Mouse (Mus musculus) telencephalon, adult 2 months (tissue): ENCODE data around the gene Vangl2.
"Not testable (repeated sequence)": the region's sequence is repeated elsewhere in the genome, so short reads cannot be mapped to it uniquely, and the experiment has no call there.

Experiments
- DNase-seq: peaks from one replicate; pipeline ENCODE4 v3.0.0-alpha.2; 2011; ENCODE audit warnings: low read depth, low spot score

The Vangl2 gene

GRCm38 (mm10) chr1:172007761-172008160 is 20.5 kb downstream of the Vangl2 start:
- no peak for DNase-seq

DNA sequence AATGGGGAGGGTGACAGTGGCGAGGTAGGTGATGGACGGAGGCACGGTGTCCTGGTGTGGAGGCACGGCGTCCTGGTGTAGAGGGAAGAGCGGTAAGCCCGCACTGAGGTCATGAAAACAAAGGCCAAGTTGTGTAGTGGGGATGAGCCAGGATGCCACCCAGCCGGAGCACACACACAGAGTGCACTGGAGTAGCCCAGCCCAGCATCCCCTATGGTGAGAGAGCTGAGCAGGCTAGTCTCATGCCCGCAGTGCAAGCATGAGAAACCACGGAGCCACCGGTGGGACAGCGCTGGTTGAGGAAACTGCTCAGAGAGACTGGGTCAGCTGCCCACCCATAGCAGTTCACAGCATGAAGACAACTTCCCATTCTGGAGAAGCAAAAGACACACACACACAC is 26.6 kb downstream of the Vangl2 start:
- DNase-seq, result no peak

- no peak for DNase-seq
Measured at GRCm38 (mm10) chr1:172000641-172001040, 27.6 kb downstream of the Vangl2 start.

GRCm38 (mm10) chr1:171998820-171999597 is 29.2 kb downstream of the Vangl2 start:
- no peak for DNase-seq

- DNase-seq, result no peak
Measured at GRCm38 (mm10) chr1:171996701-171997100, 31.5 kb downstream of the Vangl2 start.

DNA sequence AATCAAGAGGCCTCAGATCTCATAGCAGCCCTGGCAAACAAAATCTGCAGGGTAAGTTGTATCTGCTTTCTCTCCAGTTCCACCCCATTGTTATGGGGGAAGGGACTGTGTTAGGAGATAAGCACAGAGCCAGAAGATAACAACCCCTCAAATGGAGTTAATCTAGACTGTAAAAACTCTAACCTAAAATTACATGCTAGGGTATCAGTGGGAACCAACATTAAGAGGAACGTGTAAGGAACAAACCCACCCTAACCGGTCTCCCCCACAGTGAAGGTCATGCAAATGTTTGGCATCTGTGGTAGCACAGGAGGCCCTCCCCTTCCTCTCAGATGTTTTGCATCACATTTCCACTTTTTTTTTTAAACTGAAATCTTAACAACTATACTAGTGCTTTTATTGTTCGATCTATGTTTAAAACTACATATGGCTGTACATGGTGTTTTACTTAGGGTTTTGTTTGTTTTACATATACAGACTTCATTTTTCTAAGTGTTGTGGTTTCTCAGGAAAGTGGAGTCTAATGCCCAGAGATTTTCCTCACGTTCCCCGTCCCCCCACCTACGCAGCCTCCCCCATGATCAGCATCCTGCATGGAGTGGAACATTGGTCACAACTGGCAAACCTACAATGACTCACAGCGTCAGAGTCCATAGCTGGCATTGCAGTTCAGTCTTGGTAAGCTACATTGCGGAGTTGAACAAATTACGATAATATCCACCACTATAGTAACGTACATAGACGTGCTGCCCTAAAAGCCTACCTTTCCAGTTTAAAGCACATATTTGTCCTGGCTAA is 33.1 kb downstream of the Vangl2 start:
- no peak for DNase-seq

DNA sequence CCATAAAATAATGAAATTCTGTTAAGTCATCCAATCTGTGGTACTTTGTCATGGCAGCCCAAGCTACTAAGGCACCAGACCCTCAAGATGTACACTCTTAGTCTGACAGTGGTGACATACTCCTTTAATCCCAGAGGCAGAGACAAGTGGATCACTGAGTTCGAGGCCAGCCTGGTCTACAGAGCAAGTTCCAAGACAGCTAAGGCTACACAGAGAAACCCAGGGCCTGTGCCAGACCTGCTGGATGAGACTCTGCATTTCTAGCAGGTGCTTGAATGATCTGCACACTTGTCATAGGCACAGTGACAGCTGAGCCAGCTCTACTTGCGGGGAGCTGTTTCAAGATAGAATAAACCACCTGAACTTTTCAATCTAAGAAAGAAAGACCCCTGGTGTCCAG is 33.7 kb downstream of the Vangl2 start:
- DNase-seq, result no peak

- DNase-seq, result peak; percentile 17
Measured at GRCm38 (mm10) chr1:171992901-171993530, 35.2 kb downstream of the Vangl2 start.

- DNase-seq, result no peak
Measured at GRCm38 (mm10) chr1:171991883-171992282, 36.4 kb downstream of the Vangl2 start.

DNA sequence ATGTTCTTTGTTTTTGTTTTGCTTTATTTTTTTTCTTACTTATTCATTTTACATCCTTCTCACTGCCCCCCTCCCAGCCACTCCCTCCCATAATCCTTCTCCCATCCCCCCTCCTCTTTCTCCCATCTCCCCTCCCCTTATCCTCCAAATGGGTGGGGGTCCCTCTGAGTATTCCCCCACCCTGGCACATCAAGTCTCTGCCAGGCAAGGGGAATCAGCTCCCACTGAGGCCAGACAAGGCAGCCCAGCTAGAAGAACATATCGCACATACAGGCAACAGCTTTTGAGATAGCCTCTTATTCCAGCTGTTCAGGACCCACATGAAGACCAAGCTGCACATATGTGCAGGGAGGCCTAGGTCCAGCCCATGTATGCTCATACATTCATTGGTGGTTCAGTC is 44.1 kb downstream of the Vangl2 start:
- no peak for DNase-seq

DNA sequence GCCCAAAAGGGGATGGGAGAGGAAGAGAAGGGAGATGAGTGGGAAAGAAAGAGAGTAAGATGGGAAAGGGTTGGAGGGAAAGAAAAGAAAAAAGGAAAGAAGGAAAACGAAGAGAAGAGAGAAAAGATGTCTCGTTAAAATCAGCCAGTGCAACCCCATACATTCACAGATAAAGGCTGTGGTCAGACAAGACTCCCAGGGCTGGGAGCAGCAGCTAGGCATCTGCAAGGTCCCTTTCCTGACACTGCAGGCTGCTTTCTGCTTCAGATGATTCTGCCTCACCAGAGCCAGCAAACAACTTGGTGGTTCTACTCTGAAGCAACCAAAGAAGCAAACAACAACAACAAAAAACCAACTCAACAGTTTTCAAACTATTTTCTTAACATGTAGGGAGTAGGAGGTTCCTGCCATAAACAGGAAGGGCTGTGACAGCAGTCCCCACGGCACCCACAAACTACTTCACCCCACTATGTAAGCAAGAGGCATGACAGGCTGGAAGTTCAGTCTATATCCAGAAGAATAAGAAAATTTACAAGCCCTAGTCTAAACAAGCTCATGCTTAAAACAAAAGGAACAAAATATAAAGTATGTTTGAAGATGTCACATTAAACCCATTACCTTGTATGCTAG is 44.8 kb downstream of the Vangl2 start:
- no peak for DNase-seq

- no peak for DNase-seq
Measured at GRCm38 (mm10) chr1:171982740-171983139, 45.5 kb downstream of the Vangl2 start.

- DNase-seq, result no peak
Measured at GRCm38 (mm10) chr1:171982170-171982569, 46.1 kb downstream of the Vangl2 start.

DNA sequence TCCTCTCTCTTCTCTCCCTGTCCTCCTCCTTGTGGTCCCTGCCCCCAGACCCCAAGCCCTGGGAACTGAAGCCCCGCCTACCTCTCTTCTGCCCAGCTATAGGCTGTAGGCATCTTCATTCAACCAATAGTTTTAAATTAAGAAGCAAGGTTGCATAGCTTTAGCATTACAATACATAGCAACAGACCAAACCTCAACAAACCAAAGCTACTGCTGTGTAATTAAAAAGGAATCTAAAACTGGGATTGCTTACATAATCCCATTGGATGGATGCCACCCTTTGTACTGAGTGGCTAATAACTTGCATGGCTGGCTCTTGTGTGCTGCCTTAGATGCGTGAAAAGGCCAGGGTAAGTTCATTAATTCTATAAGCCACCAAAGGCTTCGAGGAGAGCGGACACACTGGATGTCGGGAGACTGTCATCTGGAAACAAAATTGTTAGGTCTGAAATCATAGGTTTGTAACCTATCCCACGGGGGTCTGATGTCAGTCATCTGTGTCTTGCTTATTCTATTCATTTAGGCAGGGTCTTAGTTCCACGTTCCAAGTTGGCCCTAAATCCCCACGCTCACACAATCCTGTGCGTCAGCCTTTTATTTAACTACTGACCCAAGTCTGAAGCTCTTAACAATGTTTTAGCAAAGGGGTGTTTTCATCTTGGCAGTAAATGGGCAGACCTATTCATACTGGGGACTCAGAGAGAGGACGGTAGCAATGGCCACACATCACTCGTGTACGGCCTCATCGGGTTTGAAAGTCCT is 48.1 kb downstream of the Vangl2 start:
- DNase-seq, result peak; percentile 16

- DNase-seq, result no peak
Measured at GRCm38 (mm10) chr1:171977891-171978290, 50.4 kb downstream of the Vangl2 start.

DNA sequence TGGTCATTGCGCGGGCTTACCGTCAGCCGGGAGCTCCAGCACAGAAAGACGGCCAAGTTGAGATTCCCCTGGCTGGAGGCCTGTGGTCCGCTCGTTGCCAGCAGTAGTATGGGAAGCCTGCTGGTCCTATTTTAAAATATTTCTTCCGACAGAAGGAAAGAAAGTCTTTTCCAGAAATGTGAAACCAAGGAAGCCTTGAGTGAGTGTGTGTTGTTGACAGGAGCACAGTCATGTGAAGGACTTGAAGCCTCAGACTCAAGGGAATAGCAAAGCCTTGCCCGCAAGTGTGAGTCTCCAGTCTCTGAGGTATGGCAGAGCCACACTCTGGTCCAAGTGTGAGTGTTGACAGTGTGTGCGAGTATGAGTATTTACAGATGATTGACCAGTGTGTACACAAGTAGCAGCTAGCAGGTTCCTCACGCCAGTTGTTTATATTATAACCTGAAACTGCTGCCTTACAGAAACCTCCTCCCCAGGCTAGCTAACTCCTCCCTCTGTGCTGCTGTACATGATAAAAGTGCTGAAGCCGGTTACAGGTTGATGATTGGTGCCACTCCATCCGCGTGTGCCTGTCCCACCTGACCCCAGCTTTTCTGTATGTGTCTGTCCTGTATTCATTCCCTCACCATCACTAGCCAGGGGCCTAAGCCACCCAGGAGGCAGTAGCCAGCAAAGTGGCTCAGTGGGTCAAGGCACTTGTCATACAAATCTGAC is 51.3 kb downstream of the Vangl2 start:
- no peak for DNase-seq

GRCm38 (mm10) chr1:171975831-171976230 is 52.4 kb downstream of the Vangl2 start:
- no peak for DNase-seq

- no peak for DNase-seq
Measured at GRCm38 (mm10) chr1:171975377-171975776, 52.9 kb downstream of the Vangl2 start.

DNA sequence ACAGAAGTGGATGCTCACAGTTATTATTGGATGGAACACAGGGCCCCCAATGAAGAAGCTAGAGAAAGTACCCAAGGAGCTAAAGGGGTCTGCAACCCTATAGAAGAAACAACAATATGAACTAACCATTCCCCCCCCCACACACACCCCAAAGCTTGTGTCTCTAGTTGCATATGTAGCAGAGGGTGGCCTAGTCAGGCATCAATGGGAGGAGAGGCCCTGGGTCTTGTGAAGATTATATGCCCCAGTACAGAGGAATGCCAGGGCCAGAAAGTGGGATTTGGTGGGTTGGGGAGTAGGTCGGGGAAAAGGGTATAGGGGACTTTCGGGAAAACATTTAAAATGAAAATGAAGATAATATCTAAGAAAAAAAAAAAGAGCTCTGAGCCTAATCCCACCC is 53.9 kb downstream of the Vangl2 start:
- not testable (repeated sequence) for DNase-seq

GRCm38 (mm10) chr1:171970854-171971586 is 57.2 kb downstream of the Vangl2 start:
- no peak for DNase-seq
